Mouse (Mus musculus): ENCODE measurements around the gene Cdk5r1. TPM values are rescaled to one million over a fixed set of nuclear protein-coding genes. Genes with fewer than 3 reads are reported as not detected.

Cdk5r1 gene
- polyA plus RNA-seq, 1 experiment from 2014 or later: 4.8 TPM

Other genes with a start within 250 kb of the Cdk5r1 start
- gene Rhbdl3, start 176.1 kb upstream of the Cdk5r1 start, polyA plus RNA-seq (2016; fragmentation: Nextera tagmentation; extraction: Ambion mirVana): 2.1 and 3.7 TPM in 2 replicates
- gene 5730455P16Rik, start 99.0 kb upstream of the Cdk5r1 start, polyA plus RNA-seq (2016; fragmentation: Nextera tagmentation; extraction: Ambion mirVana): 22.4 and 23.9 TPM in 2 replicates
- 321 and 322 TPM in 2 replicates for gene Zfp207, start 93.7 kb upstream of the Cdk5r1 start, polyA plus RNA-seq (2016; fragmentation: Nextera tagmentation; extraction: Ambion mirVana)
- gene Psmd11, start 48.4 kb upstream of the Cdk5r1 start, polyA plus RNA-seq (2016; fragmentation: Nextera tagmentation; extraction: Ambion mirVana): 387 and 388 TPM in 2 replicates